Mouse (Mus musculus): ENCODE measurements around the gene D930048N14Rik. TPM values are rescaled to one million over a fixed set of nuclear protein-coding genes. Genes with fewer than 3 reads are reported as not detected.

Gene D930048N14Rik
- 20.6 TPM for polyA plus RNA-seq (2014; fragmentation: Illumina TruSeq; extraction: RNeasy Lipid Tissue Mini Kit (QIAGEN cat#74804); ENCODE audit: low read depth, low replicate concordance)

DNA sequence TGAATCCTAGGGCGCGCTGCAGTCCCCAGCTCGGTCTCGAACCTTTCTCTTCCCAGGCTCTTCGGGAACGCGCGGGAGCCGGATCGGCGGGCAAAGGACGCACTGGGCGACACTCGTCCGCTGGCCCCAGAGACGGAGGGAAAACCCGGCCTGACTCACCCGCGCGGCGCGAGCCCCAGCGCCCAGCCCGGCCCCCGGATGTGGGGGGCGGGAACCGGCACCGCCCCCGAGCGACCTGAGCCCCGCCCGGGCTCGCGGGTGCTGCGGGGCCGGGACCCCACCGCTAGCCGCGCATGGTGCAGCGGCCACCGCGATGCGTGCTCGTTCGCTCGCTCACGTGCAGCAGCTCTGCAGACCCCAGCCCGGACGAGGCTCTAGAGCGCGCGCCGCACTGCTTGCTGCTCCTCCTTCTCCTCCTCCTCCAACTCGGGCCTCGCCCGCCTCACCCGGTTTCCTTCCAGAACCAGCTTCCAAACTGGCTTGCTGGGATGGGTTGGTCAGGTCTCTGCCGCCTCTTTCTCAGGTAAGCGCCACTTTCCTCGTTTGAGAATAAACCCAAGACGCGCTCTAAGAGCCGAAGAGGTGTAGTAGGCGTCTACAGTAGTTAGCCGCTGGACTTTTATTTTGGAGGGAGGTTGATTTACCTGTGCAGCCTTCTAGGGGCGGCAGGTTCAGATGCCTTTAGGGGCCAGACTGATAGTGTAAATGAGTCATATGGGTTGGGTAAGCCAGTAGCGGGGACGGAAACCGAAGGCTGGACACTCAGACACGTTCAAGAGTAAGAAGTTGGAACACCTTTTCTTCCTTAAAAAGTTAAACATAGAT is at the start of gene D930048N14Rik, which contains the start of gene N4bp3:
Gene D930048N14Rik (plus strand): TSS at position 264 of the 825 bp plus-strand sequence.
Gene N4bp3 (minus strand): TSS at position 152 of the 825 bp plus-strand sequence.

DNA sequence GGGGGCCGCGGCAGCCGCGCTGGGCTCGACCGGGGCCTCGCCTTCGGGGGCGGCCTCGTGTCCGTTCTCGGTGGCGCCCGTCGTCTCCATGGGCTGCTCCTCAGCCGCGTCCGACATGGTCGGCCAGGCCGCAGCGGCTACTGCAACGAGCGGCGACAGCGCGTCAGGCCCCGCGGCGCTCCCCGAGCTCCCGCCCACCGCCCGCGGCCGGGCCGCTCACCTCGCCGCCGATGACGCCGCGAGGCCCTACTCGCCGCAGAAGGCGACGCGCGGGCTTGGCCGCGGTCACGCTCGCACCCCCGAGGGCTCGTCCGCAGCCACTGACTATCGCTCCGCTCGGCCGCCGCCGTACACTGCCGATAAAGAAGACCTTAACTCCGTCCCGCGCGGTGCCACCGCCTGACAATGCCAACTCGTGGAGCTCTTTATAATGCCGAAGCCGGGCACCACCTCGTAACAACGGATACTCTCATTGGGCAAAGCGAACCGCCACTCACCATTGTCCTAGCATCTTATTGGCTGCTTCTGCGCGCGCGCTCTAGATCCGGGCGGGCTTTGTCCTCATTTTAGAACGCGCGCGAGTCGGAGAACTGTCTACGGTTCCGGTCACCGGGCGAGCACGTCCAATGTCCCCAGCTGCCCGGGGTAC is 44.2 kb upstream of the D930048N14Rik start, which contains the start of gene Hnrnpab:
Gene Hnrnpab (minus strand): TSS at position 401 of the 649 bp plus-strand sequence.

DNA sequence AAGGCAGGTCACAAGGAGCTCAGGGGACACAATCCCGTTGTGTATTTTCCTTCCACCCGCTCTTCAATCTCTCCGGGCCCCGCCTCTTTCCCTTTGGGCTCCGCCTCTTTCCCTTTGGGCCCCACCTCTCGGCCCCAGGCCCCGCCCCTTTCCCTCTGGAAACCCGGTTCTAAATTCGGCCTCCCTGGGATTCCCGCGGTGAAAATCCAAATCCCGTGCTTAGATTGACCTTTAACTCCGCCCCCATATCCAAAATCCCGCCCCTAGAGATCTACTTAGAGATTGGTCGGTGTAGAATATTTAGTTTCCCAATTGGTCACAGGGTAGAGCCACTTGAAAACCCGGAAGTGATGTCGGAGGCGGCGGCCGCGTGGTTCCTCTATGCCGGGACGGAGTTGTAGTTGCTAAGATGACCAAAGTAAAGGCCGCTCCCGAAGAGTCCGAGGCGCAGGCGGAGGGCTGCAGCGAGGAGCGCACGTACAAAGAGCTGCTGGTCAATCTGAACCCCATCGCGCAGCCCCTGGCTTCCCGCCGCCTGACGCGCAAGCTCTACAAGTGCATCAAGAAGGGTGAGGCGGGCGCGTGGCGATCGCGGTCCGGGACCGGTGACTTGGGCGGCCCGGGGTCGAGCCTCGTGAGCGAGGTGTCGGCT is 31.2 kb upstream of the D930048N14Rik start, which contains the start of gene Nhp2:
Gene Nhp2 (plus strand): TSS at position 327 of the 652 bp plus-strand sequence.

DNA sequence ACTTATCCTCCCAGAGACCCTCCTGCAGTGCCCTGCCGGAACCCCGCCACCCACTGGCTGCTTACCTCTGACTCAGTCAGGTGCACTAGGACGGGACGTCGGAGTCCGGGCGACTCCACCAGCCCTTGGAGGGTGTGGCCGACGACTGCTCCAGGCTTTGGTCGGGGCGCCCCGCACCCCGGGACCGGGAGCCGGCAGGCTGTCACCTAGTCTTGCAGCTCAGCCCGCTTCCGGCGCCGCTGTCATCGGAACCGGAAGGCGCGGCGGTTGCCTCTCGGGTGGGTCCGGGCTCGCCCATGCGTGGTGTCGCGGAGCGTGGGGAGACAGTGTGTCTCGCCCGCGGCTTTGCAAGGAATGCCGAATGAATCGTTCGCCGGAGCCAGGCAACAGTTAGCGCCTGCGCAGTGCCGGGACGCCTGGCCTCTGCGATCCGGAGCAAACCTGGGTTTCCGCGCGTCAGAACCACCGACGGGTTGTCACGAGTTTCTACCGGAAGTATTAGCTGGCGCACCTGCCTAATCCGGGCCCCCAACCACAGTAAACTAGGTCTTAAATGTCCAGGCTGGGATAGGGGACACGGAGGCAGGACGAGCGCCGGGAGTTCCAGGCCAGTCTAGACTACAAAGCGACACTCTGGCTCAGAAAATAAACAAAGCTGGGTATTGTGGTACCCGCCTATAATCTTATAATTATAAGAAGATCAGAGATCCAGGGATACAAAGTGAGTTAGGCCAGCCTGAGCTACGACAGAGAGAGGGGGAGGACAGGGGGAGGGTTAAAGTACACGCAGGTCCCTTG is 15.0 kb upstream of the D930048N14Rik start, which contains the start of gene Rmnd5b:
Gene Rmnd5b (minus strand): TSS at position 372 of the 798 bp plus-strand sequence.

DNA sequence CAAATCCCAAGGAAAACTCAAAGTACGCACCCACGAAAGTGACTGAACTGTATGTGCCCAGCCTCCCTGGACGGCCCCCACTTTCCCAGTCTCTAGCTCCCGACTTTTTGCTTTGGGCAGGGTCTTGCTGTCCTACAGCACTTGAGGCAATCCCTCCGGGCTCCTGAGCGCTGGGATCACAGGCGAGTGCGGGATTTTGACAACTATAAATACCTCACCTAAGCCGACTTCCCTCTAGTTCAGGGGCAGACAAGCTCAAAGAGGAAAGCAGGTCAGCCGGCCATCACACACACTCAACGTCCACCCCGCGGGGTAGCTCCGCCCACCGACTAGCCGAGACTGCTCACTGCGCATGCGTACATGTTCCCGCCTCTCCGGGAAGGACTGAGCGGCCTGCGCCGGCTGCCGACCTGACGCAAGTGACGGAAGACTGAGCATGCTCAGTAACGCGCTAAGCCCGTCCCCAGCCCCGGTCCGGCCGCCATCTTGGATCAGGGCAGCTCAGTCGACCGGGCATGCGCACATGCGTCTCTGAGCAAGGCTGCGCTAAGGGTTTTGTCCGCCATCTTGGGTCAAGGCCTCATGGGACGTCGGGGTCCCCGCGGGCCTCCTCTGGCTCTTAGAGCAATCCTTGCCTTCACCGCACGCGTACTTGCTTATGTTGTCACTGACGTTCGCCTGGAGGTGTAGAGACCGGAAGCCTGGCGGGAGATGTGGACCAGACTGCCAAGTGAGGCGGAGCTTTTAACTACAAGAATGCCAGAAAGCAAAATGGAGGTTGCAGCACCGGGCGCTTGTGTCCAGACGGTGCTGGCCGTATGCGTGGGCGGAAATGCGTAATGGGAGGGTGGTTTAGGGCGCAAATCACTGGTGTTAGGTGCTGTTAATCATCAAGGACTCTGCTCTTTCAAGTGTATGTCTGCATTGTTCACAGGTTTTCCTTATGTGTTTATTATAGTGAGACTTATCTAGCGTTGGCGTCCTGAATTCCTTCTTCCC is 37.9 kb downstream of the D930048N14Rik start, which contains the start of gene 0610009B22Rik:
Gene 0610009B22Rik (minus strand): TSS at position 545 of the 999 bp plus-strand sequence.

Other genes starting within 250 kb of the D930048N14Rik start
- 13.7 TPM for gene Phykpl, start 66.2 kb upstream of the D930048N14Rik start, polyA plus RNA-seq (2014; fragmentation: Illumina TruSeq; extraction: RNeasy Lipid Tissue Mini Kit (QIAGEN cat#74804); ENCODE audit: low read depth, low replicate concordance)
- 192 TPM for gene Hnrnpab, start 44.1 kb upstream of the D930048N14Rik start, polyA plus RNA-seq (2014; fragmentation: Illumina TruSeq; extraction: RNeasy Lipid Tissue Mini Kit (QIAGEN cat#74804); ENCODE audit: low read depth, low replicate concordance)
- gene Nhp2, start 31.2 kb upstream of the D930048N14Rik start, polyA plus RNA-seq (2014; fragmentation: Illumina TruSeq; extraction: RNeasy Lipid Tissue Mini Kit (QIAGEN cat#74804); ENCODE audit: low read depth, low replicate concordance), result 42.7 TPM
- 35.0 TPM for gene Rmnd5b, start 15.1 kb upstream of the D930048N14Rik start, polyA plus RNA-seq (2014; fragmentation: Illumina TruSeq; extraction: RNeasy Lipid Tissue Mini Kit (QIAGEN cat#74804); ENCODE audit: low read depth, low replicate concordance)
- 20.5 TPM for gene N4bp3, start 112 bp upstream of the D930048N14Rik start, polyA plus RNA-seq (2014; fragmentation: Illumina TruSeq; extraction: RNeasy Lipid Tissue Mini Kit (QIAGEN cat#74804); ENCODE audit: low read depth, low replicate concordance)
- 46.9 TPM for gene 0610009B22Rik, start 37.9 kb downstream of the D930048N14Rik start, polyA plus RNA-seq (2014; fragmentation: Illumina TruSeq; extraction: RNeasy Lipid Tissue Mini Kit (QIAGEN cat#74804); ENCODE audit: low read depth, low replicate concordance)
- gene Sec24a, start 112.7 kb downstream of the D930048N14Rik start, polyA plus RNA-seq (2014; fragmentation: Illumina TruSeq; extraction: RNeasy Lipid Tissue Mini Kit (QIAGEN cat#74804); ENCODE audit: low read depth, low replicate concordance), result 10.8 TPM
- gene Sar1b, start 112.7 kb downstream of the D930048N14Rik start, polyA plus RNA-seq (2014; fragmentation: Illumina TruSeq; extraction: RNeasy Lipid Tissue Mini Kit (QIAGEN cat#74804); ENCODE audit: low read depth, low replicate concordance), result 78.5 TPM
- gene Jade2, start 206.7 kb downstream of the D930048N14Rik start, polyA plus RNA-seq (2014; fragmentation: Illumina TruSeq; extraction: RNeasy Lipid Tissue Mini Kit (QIAGEN cat#74804); ENCODE audit: low read depth, low replicate concordance), result 14.2 TPM

Measured in adipose tissue, adult 10 weeks (tissue).